Mouse (Mus musculus) C2C12 (cell line): ENCODE measurements at regions not wholly inside any gene's neighbourhood (a gene's known extent, or its start where the extent isn't known, plus 50 kb on each side); places are given as distances from the start of the nearest gene placed in this dataset.

Experiments used
- CTCF ChIP-seq: IDR thresholded peaks from one replicate; pipeline ENCODE4 v1.5.1; 2011; ENCODE audit not compliant: control insufficient read depth, insufficient read depth, insufficient read length
- MAX ChIP-seq: IDR thresholded peaks from one replicate; pipeline ENCODE4 v1.6.1; 2011; ENCODE audit warnings: mild to moderate bottlenecking, control low read depth

- TF ChIP-seq CTCF: no peak
- TF ChIP-seq MAX: no peak
Measured at GRCm38 (mm10) chr2:159866391-159866790, 467.6 kb downstream of the Gm826 start.
